Mouse (Mus musculus): Measurements from ENCODE around the gene Ciita. TPM values are rescaled to one million over a fixed set of nuclear protein-coding genes. Genes with fewer than 3 reads are reported as not detected.

The Ciita gene
- polyA plus RNA-seq, 1 experiment, result 17.0 TPM

DNA sequence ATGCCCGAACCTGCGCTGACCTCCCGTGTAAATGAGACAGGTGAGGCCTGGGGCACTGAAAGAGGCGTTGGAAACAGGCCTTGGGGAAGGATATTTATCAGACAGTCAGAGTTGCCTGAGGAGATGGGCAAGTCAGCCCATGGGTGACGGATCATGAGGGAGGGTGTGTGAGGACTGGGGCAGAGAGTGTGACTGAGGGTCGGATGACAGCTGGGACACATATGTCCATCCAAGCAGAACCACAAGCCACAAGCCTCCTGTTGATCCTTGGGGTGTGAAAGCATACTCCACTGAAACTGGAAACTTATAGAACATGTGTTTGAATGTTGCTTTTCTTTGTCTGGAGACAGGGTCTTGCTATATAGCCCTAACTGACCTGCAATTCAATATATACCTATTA lies 28.8 kb downstream of the Ciita start:
- Histone ChIP-seq H3K4me3 (ENCODE audit: low read depth, low read length) (no peak overlapping the region), H3K36me3 (ENCODE audit: control insufficient read depth, insufficient read depth, low read length) (peaks cover 30% of the 10 kb centered on the region), H3K4me1 (ENCODE audit: control insufficient read depth, insufficient read depth, insufficient read length, low read length) (no peaks in the 10 kb centered on the region), H3K27me3 (ENCODE audit: control insufficient read depth, insufficient read depth, low read length) (no peaks in the 10 kb centered on the region), H3K27ac (ENCODE audit: insufficient read depth, low read depth, low read length) (no peak overlapping the region)
- 70% methylated on average over 6 of the region's 6 CpGs for WGBS
- TF ChIP-seq CTCF (IDR thresholded peaks at IDR 0.05; ENCODE audit: extremely low read depth, insufficient read length, insufficient replicate concordance, low read depth, low read length) (no peak), POLR2A (IDR thresholded peaks at IDR 0.05; ENCODE audit: low read depth, low read length) (no peak)

DNA sequence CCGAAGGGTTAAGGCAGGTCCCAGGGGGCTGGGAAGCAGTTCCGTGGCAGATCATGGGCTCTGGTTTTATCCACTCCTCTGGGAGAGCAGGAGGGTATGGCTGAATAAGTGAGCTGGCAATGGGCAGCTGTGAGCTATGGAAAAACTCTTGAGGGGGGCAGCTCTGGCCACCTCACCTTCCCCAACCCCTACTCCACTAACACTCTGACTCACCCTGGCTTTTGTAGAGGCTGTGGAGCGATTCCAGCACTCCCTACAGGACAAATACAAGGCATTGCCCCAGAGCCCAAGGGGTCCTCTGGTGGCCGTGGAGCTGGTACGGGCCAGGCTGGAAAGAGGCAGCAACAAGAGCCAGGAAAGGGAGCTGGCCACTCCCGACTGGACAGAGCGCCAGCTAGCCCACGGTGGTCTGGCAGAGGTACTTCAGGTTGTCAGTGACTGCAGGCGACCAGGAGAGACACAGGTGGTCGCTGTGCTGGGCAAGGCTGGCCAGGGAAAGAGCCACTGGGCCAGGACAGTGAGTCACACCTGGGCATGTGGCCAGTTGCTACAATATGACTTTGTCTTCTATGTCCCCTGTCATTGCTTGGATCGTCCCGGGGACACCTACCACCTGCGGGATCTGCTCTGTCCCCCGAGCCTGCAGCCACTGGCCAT lies 30.7 kb downstream of the Ciita start:
- H3K4me1 ChIP-seq (ENCODE audit: control insufficient read depth, insufficient read depth, insufficient read length, low read length), result no peaks in the 10 kb centered on the region
- no peak overlapping the region for H3K27ac ChIP-seq (ENCODE audit: insufficient read depth, low read depth, low read length)
- WGBS, result 50% methylated on average over 14 of the region's 14 CpGs
- peaks cover 34% of the 10 kb centered on the region for H3K36me3 ChIP-seq (ENCODE audit: control insufficient read depth, insufficient read depth, low read length)
- TF ChIP-seq CTCF (IDR thresholded peaks at IDR 0.05; ENCODE audit: extremely low read depth, insufficient read length, insufficient replicate concordance, low read depth, low read length), result no peak
- no peaks in the 10 kb centered on the region for H3K27me3 ChIP-seq (ENCODE audit: control insufficient read depth, insufficient read depth, low read length)
- H3K4me3 ChIP-seq (ENCODE audit: low read depth, low read length), result no peak overlapping the region

DNA sequence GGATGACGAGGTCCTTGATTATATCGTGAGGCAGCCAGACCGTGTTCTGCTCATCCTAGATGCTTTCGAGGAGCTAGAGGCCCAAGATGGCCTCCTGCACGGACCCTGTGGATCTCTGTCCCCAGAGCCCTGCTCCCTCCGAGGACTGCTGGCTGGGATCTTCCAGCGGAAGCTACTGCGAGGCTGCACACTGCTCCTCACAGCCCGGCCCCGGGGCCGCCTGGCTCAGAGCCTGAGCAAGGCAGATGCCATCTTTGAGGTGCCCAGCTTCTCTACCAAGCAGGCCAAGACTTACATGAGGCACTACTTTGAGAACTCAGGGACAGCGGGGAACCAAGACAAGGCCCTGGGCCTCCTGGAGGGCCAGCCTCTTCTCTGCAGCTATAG lies 31.3 kb downstream of the Ciita start:
- H3K27ac ChIP-seq (ENCODE audit: insufficient read depth, low read depth, low read length), result no peak overlapping the region
- H3K4me1 ChIP-seq (ENCODE audit: control insufficient read depth, insufficient read depth, insufficient read length, low read length), result no peaks in the 10 kb centered on the region
- no peak for TF ChIP-seq CTCF (IDR thresholded peaks at IDR 0.05; ENCODE audit: extremely low read depth, insufficient read length, insufficient replicate concordance, low read depth, low read length)
- no peak for TF ChIP-seq POLR2A (IDR thresholded peaks at IDR 0.05; ENCODE audit: low read depth, low read length)

GRCm38 (mm10) chr16:10515953-10516572 lies 36.2 kb downstream of the Ciita start:
- Histone ChIP-seq H3K27ac (ENCODE audit: insufficient read depth, low read depth, low read length) (no peak overlapping the region), H3K4me3 (ENCODE audit: low read depth, low read length) (no peak overlapping the region), H3K4me1 (ENCODE audit: control insufficient read depth, insufficient read depth, insufficient read length, low read length) (no peaks in the 10 kb centered on the region), H3K36me3 (ENCODE audit: control insufficient read depth, insufficient read depth, low read length) (peaks cover 47% of the 10 kb centered on the region), H3K27me3 (ENCODE audit: control insufficient read depth, insufficient read depth, low read length) (no peaks in the 10 kb centered on the region)
- TF ChIP-seq POLR2A (IDR thresholded peaks at IDR 0.05; ENCODE audit: low read depth, low read length) (no peak), CTCF (IDR thresholded peaks at IDR 0.05; ENCODE audit: extremely low read depth, insufficient read length, insufficient replicate concordance, low read depth, low read length) (no peak)
- WGBS, result 79% methylated on average over 12 of the region's 12 CpGs

More for the DNA sequence above, 31.3 kb downstream of the Ciita start:
- Histone ChIP-seq H3K36me3 (ENCODE audit: control insufficient read depth, insufficient read depth, low read length) (peaks cover 33% of the 10 kb centered on the region), H3K27me3 (ENCODE audit: control insufficient read depth, insufficient read depth, low read length) (no peaks in the 10 kb centered on the region), H3K4me3 (ENCODE audit: low read depth, low read length) (no peak overlapping the region)
- WGBS, result 86% methylated on average over 12 of the region's 12 CpGs

DNA sequence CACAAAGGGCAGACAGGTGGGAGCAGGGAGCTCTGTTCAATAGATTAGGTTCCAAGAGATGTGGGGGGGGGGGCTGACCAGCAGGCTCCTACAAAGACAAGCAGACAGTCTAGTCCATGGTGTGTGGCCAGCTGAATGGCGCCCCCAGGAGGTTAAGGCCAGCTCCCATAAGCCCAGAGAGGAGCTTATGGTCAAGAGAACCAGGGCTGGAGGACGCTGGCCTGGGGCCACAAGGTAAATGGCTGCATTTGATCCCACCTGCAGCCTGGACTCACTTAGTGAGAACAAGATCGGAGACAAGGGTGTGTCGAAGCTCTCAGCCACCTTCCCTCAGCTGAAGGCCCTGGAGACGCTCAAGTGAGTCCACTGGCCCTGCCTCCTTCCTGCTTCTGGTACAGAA lies 38.2 kb downstream of the Ciita start:
- H3K27ac ChIP-seq (ENCODE audit: insufficient read depth, low read depth, low read length), result no peak overlapping the region
- TF ChIP-seq POLR2A (IDR thresholded peaks at IDR 0.05; ENCODE audit: low read depth, low read length) (no peak), CTCF (IDR thresholded peaks at IDR 0.05; ENCODE audit: extremely low read depth, insufficient read length, insufficient replicate concordance, low read depth, low read length) (no peak)
- WGBS, result 64% methylated on average over 5 of the region's 5 CpGs
- no peaks in the 10 kb centered on the region for H3K4me1 ChIP-seq (ENCODE audit: control insufficient read depth, insufficient read depth, insufficient read length, low read length)
- H3K27me3 ChIP-seq (ENCODE audit: control insufficient read depth, insufficient read depth, low read length), result no peaks in the 10 kb centered on the region
- H3K36me3 ChIP-seq (ENCODE audit: control insufficient read depth, insufficient read depth, low read length), result peaks cover 37% of the 10 kb centered on the region
- no peak overlapping the region for H3K4me3 ChIP-seq (ENCODE audit: low read depth, low read length)

DNA sequence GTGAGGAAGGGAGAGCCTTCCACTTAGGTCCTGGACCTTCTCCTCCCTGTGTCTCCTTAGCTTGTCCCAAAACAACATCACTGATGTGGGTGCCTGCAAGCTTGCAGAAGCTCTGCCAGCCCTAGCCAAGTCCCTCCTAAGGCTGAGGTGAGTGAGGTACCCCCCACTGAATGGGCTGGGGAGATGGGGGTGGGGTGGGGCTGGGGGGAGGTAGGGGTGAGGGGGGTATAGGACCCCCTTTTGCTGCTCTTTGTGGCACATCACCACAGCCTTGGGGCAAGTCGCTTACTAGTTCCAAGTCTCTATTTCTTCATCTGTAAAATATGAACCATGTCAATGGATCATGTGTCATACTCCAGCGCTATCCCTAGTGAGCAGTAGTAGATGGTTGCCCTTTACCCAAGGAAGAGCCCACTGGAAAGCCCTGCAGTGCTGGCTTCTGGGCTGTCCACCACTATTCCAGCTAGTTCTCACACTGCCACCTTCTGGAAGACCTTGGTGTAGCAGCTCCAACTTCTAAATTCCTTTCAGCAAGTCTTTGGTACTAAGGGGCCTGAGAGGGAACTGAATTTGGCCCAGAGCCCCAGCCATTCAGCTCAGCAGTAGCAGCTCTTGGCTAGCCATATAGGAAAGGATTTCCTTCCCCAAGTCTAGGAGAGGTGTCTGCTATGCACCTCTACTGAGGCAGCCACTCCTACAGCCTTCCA lies 41.2 kb downstream of the Ciita start:
- Histone ChIP-seq H3K36me3 (ENCODE audit: control insufficient read depth, insufficient read depth, low read length) (peaks cover 29% of the 10 kb centered on the region), H3K27ac (ENCODE audit: insufficient read depth, low read depth, low read length) (no peak overlapping the region), H3K4me3 (ENCODE audit: low read depth, low read length) (no peak overlapping the region), H3K4me1 (ENCODE audit: control insufficient read depth, insufficient read depth, insufficient read length, low read length) (no peaks in the 10 kb centered on the region; the same call in 1 of the 2 replicates), H3K27me3 (ENCODE audit: control insufficient read depth, insufficient read depth, low read length) (no peaks in the 10 kb centered on the region)
- peak; percentile 65; the same call in 1 of the 2 replicates for TF ChIP-seq CTCF (IDR thresholded peaks at IDR 0.05; ENCODE audit: extremely low read depth, insufficient read length, insufficient replicate concordance, low read depth, low read length)
- no peak for TF ChIP-seq POLR2A (IDR thresholded peaks at IDR 0.05; ENCODE audit: low read depth, low read length)
- 41% methylated on average over 2 of the region's 2 CpGs for WGBS

DNA sequence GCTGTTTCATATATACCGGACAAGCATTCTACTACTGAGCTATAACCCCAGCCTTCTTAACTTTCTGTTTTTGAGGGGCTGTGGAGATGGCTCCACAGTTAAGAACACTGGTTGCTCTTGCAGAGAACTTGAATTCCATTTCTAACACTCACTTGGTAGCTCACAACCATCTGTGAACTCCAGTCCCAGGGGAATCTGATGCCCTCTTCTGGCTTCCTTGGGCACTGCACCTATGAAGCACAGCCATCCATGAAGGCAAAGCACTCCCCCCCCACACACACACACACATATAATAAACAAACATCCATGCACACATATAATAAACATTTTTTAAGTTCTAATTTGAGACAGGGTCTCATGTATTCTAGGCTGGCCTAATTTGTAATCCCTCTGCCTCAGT lies 43.0 kb downstream of the Ciita start:
- peaks cover 21% of the 10 kb centered on the region for H3K36me3 ChIP-seq (ENCODE audit: control insufficient read depth, insufficient read depth, low read length)
- H3K27me3 ChIP-seq (ENCODE audit: control insufficient read depth, insufficient read depth, low read length), result no peaks in the 10 kb centered on the region
- no peak overlapping the region for H3K27ac ChIP-seq (ENCODE audit: insufficient read depth, low read depth, low read length)
- no peak for TF ChIP-seq POLR2A (IDR thresholded peaks at IDR 0.05; ENCODE audit: low read depth, low read length)
- TF ChIP-seq CTCF (IDR thresholded peaks at IDR 0.05; ENCODE audit: extremely low read depth, insufficient read length, insufficient replicate concordance, low read depth, low read length), result peak; percentile 57; the same call in 1 of the 2 replicates
- no peak overlapping the region for H3K4me3 ChIP-seq (ENCODE audit: low read depth, low read length)
- 88% methylated on average over 1 of the region's 1 CpGs for WGBS
- no peaks in the 10 kb centered on the region; the same call in 1 of the 2 replicates for H3K4me1 ChIP-seq (ENCODE audit: control insufficient read depth, insufficient read depth, insufficient read length, low read length)

Data from small intestine, adult 2 months (tissue).